Mouse (Mus musculus) liver, postnatal 0 days (tissue): ENCODE results near the gene Surf6. TPM values are rescaled to one million over a fixed set of nuclear protein-coding genes. Genes with fewer than 3 reads are reported as not detected.

Source experiments
- ATAC-seq: fragments of 200-750 bp; cut with Nextera tagmentation; 2 replicates; pipeline ENCODE4 v1.8.0; 2017; ENCODE audit warnings: mild to moderate bottlenecking, moderate library complexity
- DNase-seq: peaks from one replicate; pipeline ENCODE4 v3.0.0-alpha.2; 2016
- H3K27ac ChIP-seq: fragments of 300-500 bp; sonication (generic); 2 replicates; pipeline ENCODE4 v1.5.1; 2014; ENCODE audit warnings: antibody characterized with exemption, moderate library complexity, mild to moderate bottlenecking, low read depth
- H3K27me3 ChIP-seq: fragments of 300-500 bp; sonication (generic); 2 replicates; pipeline ENCODE4 v1.6.1; 2014; ENCODE audit warnings: low read length, control low read depth, mixed read lengths; ENCODE audit not compliant: insufficient read depth
- H3K36me3 ChIP-seq: fragments of 300-500 bp; sonication (generic); replicated peaks from 2 replicates; pipeline ENCODE4 v1.6.1; 2014; ENCODE audit warnings: mild to moderate bottlenecking, control low read depth, low read length, moderate library complexity, mixed read lengths; ENCODE audit not compliant: insufficient read depth
- H3K4me1 ChIP-seq: fragments of 300-500 bp; sonication (generic); 2 replicates; pipeline ENCODE4 v1.6.1; 2014; ENCODE audit warnings: antibody characterized with exemption, mild to moderate bottlenecking, control low read depth; ENCODE audit not compliant: insufficient read depth
- H3K4me2 ChIP-seq: fragments of 300-500 bp; sonication (generic); 2 replicates; pipeline ENCODE4 v1.6.1; 2014; ENCODE audit warnings: low read depth, mild to moderate bottlenecking, low read length, moderate library complexity, mixed read lengths
- H3K4me3 ChIP-seq: fragments of 300-500 bp; sonication (generic); 2 replicates; pipeline ENCODE4 v1.5.1; 2014; ENCODE audit warnings: low read depth, low read length
- H3K9ac ChIP-seq: fragments of 300-500 bp; sonication (generic); replicated peaks from 2 replicates; pipeline ENCODE4 v1.6.1; 2014; ENCODE audit warnings: mild to moderate bottlenecking, moderate library complexity
- H3K9me3 ChIP-seq: fragments of 300-500 bp; sonication (generic); 2 replicates; pipeline ENCODE4 v1.6.1; 2016; ENCODE audit warnings: mild to moderate bottlenecking, control low read depth, low read length, mixed read lengths
- CTCF ChIP-seq: sonication (generic); IDR thresholded peaks from 2 replicates; pipeline ENCODE4 v1.5.1; 2016; ENCODE audit warnings: antibody characterized with exemption, low read depth
- EP300 ChIP-seq: IDR thresholded peaks from 2 replicates; pipeline ENCODE4 v1.6.1; 2016; ENCODE audit warnings: antibody characterized with exemption, low read depth, mild to moderate bottlenecking
- WGBS: fragments of 180-500 bp; shearing (Covaris S2); extraction: QIAGEN DNeasy Blood & Tissue Kit; methylation state at CpG from one replicate; pipeline ENCODE4 v1.1.7; 2014; ENCODE audit not compliant: insufficient replicate concordance; 5-methylcytosine and 5-hydroxymethylcytosine counted together
- polyA plus RNA-seq: library from polyadenylated mRNA; unstranded; fragments of >200 nt; fragmentation: Nextera tagmentation; extraction: Ambion mirVana; gene quantifications from 2 replicates; pipeline ENCODE4 v1.2.1, GENCODE M21; 2015

The Surf6 gene
- polyA plus RNA-seq, 1 experiment from 2014 or later, result 8.4 TPM

GRCm38 (mm10) chr2:26915927-26916728, 13.4 kb upstream of the Surf6 start, which contains the start of the genes Surf2 and Surf1:
Gene Surf2 (plus strand): TSS chr2:26916367.
Gene Surf1 (minus strand): TSS chr2:26916530.
- DNase-seq (peak; percentile 85), ATAC-seq (peak; percentile 83)
- peak within 1 kb of the TSS; percentile 92 for H3K4me2 ChIP-seq
- H3K9ac ChIP-seq, result peak within 1 kb of the TSS; percentile 70
- H3K4me3 ChIP-seq, result peak within 1 kb of the TSS; percentile 69
- peaks cover 64% of the 10 kb centered on the region for H3K36me3 ChIP-seq
- H3K4me1 ChIP-seq, result peaks cover 35% of the 10 kb centered on the region
- no peaks in the 10 kb centered on the region for H3K9me3 ChIP-seq
- no peaks in the 10 kb centered on the region for H3K27me3 ChIP-seq
- peak within 1 kb of the TSS; percentile 76 for H3K27ac ChIP-seq
- 2% methylated on average over 47 of the region's 47 CpGs for WGBS
- no peak for TF ChIP-seq EP300
- TF ChIP-seq CTCF, result no peak

GRCm38 (mm10) chr2:26914148-26914941, 11.7 kb upstream of the Surf6 start:
- Histone ChIP-seq H3K4me2 (0 out of 2 replicates have a peak overlapping the region, but pooled peaks have one; percentile 92), H3K9me3 (no peaks in the 10 kb centered on the region), H3K4me1 (peaks cover 35% of the 10 kb centered on the region), H3K27ac (0 out of 2 replicates have a peak overlapping the region, but pooled peaks have one; percentile 16), H3K27me3 (no peaks in the 10 kb centered on the region), H3K9ac (peak overlapping the region; percentile 70; the same call in 1 of the 2 replicates), H3K4me3 (no peak overlapping the region), H3K36me3 (peaks cover 46% of the 10 kb centered on the region)
- TF ChIP-seq CTCF, result no peak
- TF ChIP-seq EP300, result no peak
- 55% methylated on average over 8 of the region's 8 CpGs for WGBS
- ATAC-seq (no peak), DNase-seq (no peak)

GRCm38 (mm10) chr2:26913416-26914147, 10.9 kb upstream of the Surf6 start:
- Histone ChIP-seq H3K4me1 (peaks cover 42% of the 10 kb centered on the region), H3K9ac (peak overlapping the region; percentile 7; the same call in 1 of the 2 replicates), H3K27ac (0 out of 2 replicates have a peak overlapping the region, but pooled peaks have one; percentile 16)

GRCm38 (mm10) chr2:26912253-26912770, 9.6 kb upstream of the Surf6 start:
- WGBS, result 61% methylated on average over 5 of the region's 5 CpGs
- Histone ChIP-seq H3K36me3 (peaks cover 41% of the 10 kb centered on the region), H3K9ac (peak overlapping the region; percentile 97), H3K27ac (0 out of 2 replicates have a peak overlapping the region, but pooled peaks have one; percentile 8), H3K27me3 (no peaks in the 10 kb centered on the region), H3K4me3 (peak overlapping the region; percentile 69), H3K4me2 (peak overlapping the region; percentile 96), H3K4me1 (peaks cover 38% of the 10 kb centered on the region), H3K9me3 (no peaks in the 10 kb centered on the region)
- TF ChIP-seq EP300, result no peak
- TF ChIP-seq CTCF, result no peak
- ATAC-seq, result no peak
- no peak for DNase-seq

More at GRCm38 (mm10) chr2:26913416-26914147, 10.9 kb upstream of the Surf6 start:
- TF ChIP-seq CTCF, result no peak
- no peak for TF ChIP-seq EP300
- no peaks in the 10 kb centered on the region for H3K9me3 ChIP-seq
- H3K27me3 ChIP-seq, result no peaks in the 10 kb centered on the region
- DNase-seq (no peak), ATAC-seq (no peak)
- H3K36me3 ChIP-seq, result peaks cover 39% of the 10 kb centered on the region
- no peak overlapping the region for H3K4me3 ChIP-seq
- WGBS, result 70% methylated on average over 17 of the region's 17 CpGs
- 0 out of 2 replicates have a peak overlapping the region, but pooled peaks have one; percentile 13 for H3K4me2 ChIP-seq

GRCm38 (mm10) chr2:26910994-26911765, 8.5 kb upstream of the Surf6 start:
- ATAC-seq (peak; percentile 54), DNase-seq (peak; percentile 79)
- Histone ChIP-seq H3K4me3 (peak overlapping the region; percentile 69), H3K27me3 (no peaks in the 10 kb centered on the region), H3K9me3 (no peaks in the 10 kb centered on the region), H3K9ac (peak overlapping the region; percentile 97), H3K36me3 (peaks cover 50% of the 10 kb centered on the region), H3K27ac (peak overlapping the region; percentile 95), H3K4me2 (peak overlapping the region; percentile 96), H3K4me1 (peaks cover 31% of the 10 kb centered on the region)
- TF ChIP-seq EP300, result no peak
- TF ChIP-seq CTCF, result no peak
- under 1% methylated on average over 36 of the region's 37 CpGs for WGBS
